Mouse (Mus musculus): ENCODE results near the gene Tanc1. TPM values are rescaled to one million over a fixed set of nuclear protein-coding genes. Genes with fewer than 3 reads are reported as not detected.

The Tanc1 gene
- polyA plus RNA-seq, 1 experiment = 1.00 TPM

- H3K9me3 ChIP-seq = no peaks in the 10 kb centered on the region
- no peak overlapping the region for H3K4me3 ChIP-seq (replicated peaks)
- peaks cover 18% of the 10 kb centered on the region for H3K4me1 ChIP-seq
- peaks cover 4% of the 10 kb centered on the region for H3K27me3 ChIP-seq (replicated peaks)
- H3K36me3 ChIP-seq (replicated peaks; ENCODE audit: low read length) = no peaks in the 10 kb centered on the region
- TF ChIP-seq GATA1 (IDR thresholded peaks at IDR 0.05; ENCODE audit: borderline replicate concordance, low read length) = no peak
- TF ChIP-seq FLI1 (IDR thresholded peaks at IDR 0.05; ENCODE audit: low read length) = no peak
Observed at GRCm38 (mm10) chr2:59745428-59745827, 133.6 kb downstream of the Tanc1 start.

GRCm38 (mm10) chr2:59746070-59746469 lies 134.2 kb downstream of the Tanc1 start:
- H3K9me3 ChIP-seq = no peaks in the 10 kb centered on the region
- peak overlapping the region; percentile 29 for H3K4me3 ChIP-seq (replicated peaks)
- no peaks in the 10 kb centered on the region for H3K36me3 ChIP-seq (replicated peaks; ENCODE audit: low read length)
- H3K27me3 ChIP-seq (replicated peaks) = peaks cover 4% of the 10 kb centered on the region
- peaks cover 18% of the 10 kb centered on the region for H3K4me1 ChIP-seq
- TF ChIP-seq GATA1 (IDR thresholded peaks at IDR 0.05; ENCODE audit: borderline replicate concordance, low read length) (no peak), FLI1 (IDR thresholded peaks at IDR 0.05; ENCODE audit: low read length) (no peak)

- peaks cover 4% of the 10 kb centered on the region for H3K27me3 ChIP-seq (replicated peaks)
- H3K36me3 ChIP-seq (replicated peaks; ENCODE audit: low read length) = peaks cover 6% of the 10 kb centered on the region
- TF ChIP-seq GATA1 (IDR thresholded peaks at IDR 0.05; ENCODE audit: borderline replicate concordance, low read length) = no peak
- no peak for TF ChIP-seq FLI1 (IDR thresholded peaks at IDR 0.05; ENCODE audit: low read length)
- no peak overlapping the region for H3K4me3 ChIP-seq (replicated peaks)
- peaks cover 11% of the 10 kb centered on the region for H3K9me3 ChIP-seq
- peaks cover 18% of the 10 kb centered on the region for H3K4me1 ChIP-seq
Observed at GRCm38 (mm10) chr2:59747757-59748156, 135.9 kb downstream of the Tanc1 start.

GRCm38 (mm10) chr2:59749371-59749770 lies 137.5 kb downstream of the Tanc1 start:
- Histone ChIP-seq H3K4me3 (replicated peaks) (no peak overlapping the region), H3K36me3 (replicated peaks; ENCODE audit: low read length) (peaks cover 6% of the 10 kb centered on the region), H3K27me3 (replicated peaks) (peaks cover 4% of the 10 kb centered on the region), H3K4me1 (peaks cover 18% of the 10 kb centered on the region), H3K9me3 (peaks cover 11% of the 10 kb centered on the region)
- TF ChIP-seq GATA1 (IDR thresholded peaks at IDR 0.05; ENCODE audit: borderline replicate concordance, low read length) (no peak), FLI1 (IDR thresholded peaks at IDR 0.05; ENCODE audit: low read length) (no peak)

- TF ChIP-seq GATA1 (IDR thresholded peaks at IDR 0.05; ENCODE audit: borderline replicate concordance, low read length) = no peak
- no peak for TF ChIP-seq FLI1 (IDR thresholded peaks at IDR 0.05; ENCODE audit: low read length)
- Histone ChIP-seq H3K9me3 (peaks cover 11% of the 10 kb centered on the region), H3K4me3 (replicated peaks) (no peak overlapping the region), H3K27me3 (replicated peaks) (peaks cover 2% of the 10 kb centered on the region), H3K4me1 (peaks cover 12% of the 10 kb centered on the region), H3K36me3 (replicated peaks; ENCODE audit: low read length) (peaks cover 6% of the 10 kb centered on the region)
Observed at GRCm38 (mm10) chr2:59751172-59751571, 139.3 kb downstream of the Tanc1 start.

- Histone ChIP-seq H3K36me3 (replicated peaks; ENCODE audit: low read length) (peaks cover 6% of the 10 kb centered on the region), H3K4me1 (peaks cover 6% of the 10 kb centered on the region), H3K9me3 (peaks cover 11% of the 10 kb centered on the region), H3K27me3 (replicated peaks) (peaks cover 1% of the 10 kb centered on the region), H3K4me3 (replicated peaks) (no peak overlapping the region)
- TF ChIP-seq GATA1 (IDR thresholded peaks at IDR 0.05; ENCODE audit: borderline replicate concordance, low read length) (no peak), FLI1 (IDR thresholded peaks at IDR 0.05; ENCODE audit: low read length) (no peak)
Observed at GRCm38 (mm10) chr2:59752148-59752547, 140.3 kb downstream of the Tanc1 start.

GRCm38 (mm10) chr2:59752766-59753165 lies 140.9 kb downstream of the Tanc1 start:
- TF ChIP-seq FLI1 (IDR thresholded peaks at IDR 0.05; ENCODE audit: low read length) (no peak), GATA1 (IDR thresholded peaks at IDR 0.05; ENCODE audit: borderline replicate concordance, low read length) (no peak)
- Histone ChIP-seq H3K27me3 (replicated peaks) (no peaks in the 10 kb centered on the region), H3K4me1 (peaks cover 5% of the 10 kb centered on the region), H3K36me3 (replicated peaks; ENCODE audit: low read length) (peaks cover 6% of the 10 kb centered on the region), H3K9me3 (peaks cover 11% of the 10 kb centered on the region), H3K4me3 (replicated peaks) (no peak overlapping the region)

- Histone ChIP-seq H3K9me3 (peaks cover 11% of the 10 kb centered on the region), H3K27me3 (replicated peaks) (no peaks in the 10 kb centered on the region), H3K4me1 (no peaks in the 10 kb centered on the region), H3K4me3 (replicated peaks) (no peak overlapping the region), H3K36me3 (replicated peaks; ENCODE audit: low read length) (peaks cover 6% of the 10 kb centered on the region)
- TF ChIP-seq FLI1 (IDR thresholded peaks at IDR 0.05; ENCODE audit: low read length) (no peak), GATA1 (IDR thresholded peaks at IDR 0.05; ENCODE audit: borderline replicate concordance, low read length) (no peak)
Observed at GRCm38 (mm10) chr2:59756137-59756753, 144.4 kb downstream of the Tanc1 start.

GRCm38 (mm10) chr2:59757015-59757414 lies 145.2 kb downstream of the Tanc1 start:
- peaks cover 2% of the 10 kb centered on the region for H3K36me3 ChIP-seq (replicated peaks; ENCODE audit: low read length)
- no peaks in the 10 kb centered on the region for H3K27me3 ChIP-seq (replicated peaks)
- TF ChIP-seq FLI1 (IDR thresholded peaks at IDR 0.05; ENCODE audit: low read length) (no peak), GATA1 (IDR thresholded peaks at IDR 0.05; ENCODE audit: borderline replicate concordance, low read length) (no peak)
- H3K9me3 ChIP-seq = peaks cover 3% of the 10 kb centered on the region
- no peak overlapping the region for H3K4me3 ChIP-seq (replicated peaks)
- H3K4me1 ChIP-seq = no peaks in the 10 kb centered on the region

- Histone ChIP-seq H3K27me3 (replicated peaks) (no peaks in the 10 kb centered on the region), H3K9me3 (no peaks in the 10 kb centered on the region)
Observed at GRCm38 (mm10) chr2:59758139-59758918, 146.5 kb downstream of the Tanc1 start.

More at GRCm38 (mm10) chr2:59758139-59758918, 146.5 kb downstream of the Tanc1 start:
- H3K4me1 ChIP-seq = peaks cover 3% of the 10 kb centered on the region; the same call in 1 of the 2 replicates
- no peak for TF ChIP-seq FLI1 (IDR thresholded peaks at IDR 0.05; ENCODE audit: low read length)
- H3K36me3 ChIP-seq (replicated peaks; ENCODE audit: low read length) = no peaks in the 10 kb centered on the region
- H3K4me3 ChIP-seq (replicated peaks) = no peak overlapping the region
